Mouse (Mus musculus) lung, postnatal 0 days (tissue): ENCODE data around the gene Serpine1.

Experiments
- CTCF ChIP-seq: IDR thresholded peaks from 2 replicates; pipeline ENCODE4 v1.5.1; 2016; ENCODE audit warnings: antibody characterized with exemption, mild to moderate bottlenecking
- EP300 ChIP-seq: IDR thresholded peaks from 2 replicates; pipeline ENCODE4 v1.6.1; 2016; ENCODE audit warnings: antibody characterized with exemption, mild to moderate bottlenecking, control low read depth

GRCm38 (mm10) chr5:137031076-137032032 is 40.7 kb downstream of the Serpine1 start:
- TF ChIP-seq CTCF (no peak), EP300 (no peak)
